Mouse (Mus musculus) thymus, postnatal 4 days (tissue): ENCODE data around the gene Tspan7.

ENCODE experiments used
- DNase-seq: peaks from one replicate; pipeline ENCODE4 v3.0.0; 2021

Tspan7 gene

DNA sequence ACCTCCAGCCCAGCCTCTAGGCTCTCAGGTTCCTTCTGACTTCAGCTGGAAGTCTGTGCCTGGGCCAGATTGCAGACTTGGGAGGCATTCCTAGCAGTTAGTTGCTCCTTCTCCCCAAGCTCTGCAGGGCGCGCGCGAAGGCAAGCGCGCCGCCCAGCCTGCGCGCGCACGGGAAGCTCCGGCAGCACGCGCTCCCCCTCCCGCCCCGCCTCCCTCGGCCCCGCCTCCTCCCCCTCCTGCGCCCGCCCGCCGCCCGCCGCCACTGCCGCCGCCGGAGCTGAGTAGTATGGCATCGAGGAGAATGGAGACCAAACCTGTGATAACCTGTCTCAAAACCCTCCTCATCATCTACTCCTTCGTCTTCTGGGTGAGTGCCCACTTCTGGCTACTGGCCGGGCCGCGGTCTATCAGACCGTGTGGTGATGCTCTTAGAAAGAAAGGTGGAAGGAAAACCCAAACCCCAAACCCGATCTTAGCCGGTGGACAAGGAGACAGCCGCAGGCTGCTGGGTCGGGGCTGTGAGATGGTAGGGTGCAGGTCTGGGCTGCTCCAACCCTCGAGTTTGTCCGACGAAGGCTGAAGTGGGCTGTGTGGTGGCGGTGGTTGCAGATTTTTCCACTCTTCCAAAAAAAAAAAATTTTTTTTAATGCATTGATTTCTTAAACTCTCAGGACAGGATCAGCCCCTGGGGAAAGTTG, at the start of gene Tspan7:
Gene Tspan7, plus strand, starts transcription at position 287 of the 698 bp plus-strand sequence.
- DNase-seq = peak; percentile 67

GRCm38 (mm10) chrX:10449323-10449980, 35.5 kb upstream of the Tspan7 start:
- no peak for DNase-seq

DNA sequence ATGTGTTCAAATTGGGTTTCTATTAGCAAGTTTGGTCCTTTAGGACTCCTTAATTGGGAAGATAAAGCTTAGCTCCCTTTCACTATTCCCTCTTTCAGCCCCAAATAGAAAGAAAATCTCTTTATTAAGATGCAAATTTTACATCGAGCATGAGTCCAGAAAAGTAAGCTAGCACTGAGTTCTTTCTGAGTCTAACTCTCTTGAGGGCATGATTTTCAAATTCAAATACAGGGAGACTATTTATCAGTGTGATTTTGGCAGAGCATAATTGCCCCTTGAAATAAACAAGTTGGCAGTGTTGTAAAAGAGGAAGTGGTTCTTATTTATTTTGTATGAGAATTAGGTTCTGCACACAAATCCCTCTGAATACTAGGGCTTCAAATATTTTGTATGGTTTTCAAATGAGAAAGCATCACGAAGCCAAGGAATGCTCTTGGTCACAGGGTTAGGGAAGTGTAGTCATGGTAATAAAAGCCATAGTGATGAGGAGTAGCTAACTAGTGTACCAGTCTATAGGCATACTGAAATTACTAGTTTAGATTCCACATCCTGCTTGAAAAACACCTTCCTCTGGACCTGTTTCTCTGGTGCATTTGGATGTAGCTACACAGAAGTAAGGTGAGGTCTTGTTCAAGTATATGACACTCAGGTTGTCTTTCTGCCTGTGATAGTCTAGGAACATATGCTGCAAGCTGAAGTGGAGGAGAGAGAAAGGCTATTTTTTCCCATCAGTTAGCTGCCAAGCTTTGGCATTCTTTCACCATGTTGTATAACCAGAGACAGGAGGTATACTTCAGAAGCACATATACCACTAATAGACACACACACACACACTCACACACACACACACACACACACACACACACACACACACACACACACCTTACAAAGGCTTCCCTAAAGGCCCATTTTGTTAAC, 34.6 kb upstream of the Tspan7 start:
- no peak for DNase-seq

GRCm38 (mm10) chrX:10453798-10454197, 31.2 kb upstream of the Tspan7 start:
- DNase-seq = no peak

DNA sequence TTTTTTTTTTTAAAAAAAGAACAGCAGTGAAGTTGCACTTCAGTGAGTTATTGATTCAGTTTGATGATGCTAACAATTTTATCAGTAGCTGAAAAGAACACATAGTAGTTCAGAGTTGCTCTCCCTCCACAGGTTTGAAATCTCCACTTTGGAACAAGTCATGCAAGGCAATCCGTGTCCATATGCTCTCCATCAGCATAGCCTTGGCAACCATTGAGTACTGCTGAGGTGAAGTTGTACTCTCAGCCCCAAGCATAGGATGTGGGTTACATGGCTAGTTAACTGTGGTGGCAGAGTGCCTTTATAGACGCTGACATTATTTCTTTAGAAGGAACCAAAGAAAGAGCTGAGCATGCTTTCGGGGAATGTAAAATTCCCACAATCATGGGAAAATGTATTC, 27.7 kb upstream of the Tspan7 start:
- no peak for DNase-seq

DNA sequence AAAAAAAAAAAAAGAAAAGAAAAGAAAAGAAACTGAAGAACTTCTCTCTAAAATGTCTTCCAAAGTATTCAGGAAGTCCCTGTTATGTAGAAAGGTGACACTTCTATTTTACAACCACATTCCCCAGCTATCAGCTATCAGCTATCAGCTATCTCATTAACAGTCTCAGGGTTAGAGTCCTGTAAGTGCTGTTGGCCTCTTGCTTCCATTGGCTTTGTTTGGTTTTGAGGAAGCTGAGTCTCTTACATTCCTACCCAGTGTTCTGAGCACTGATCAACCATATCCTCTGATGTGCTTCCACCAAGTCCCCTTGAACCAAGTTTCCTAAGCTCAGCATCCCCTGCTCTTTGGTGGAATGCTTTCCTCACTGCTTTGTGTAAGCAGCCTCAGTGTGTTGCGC, 7.9 kb upstream of the Tspan7 start:
- DNase-seq = no peak

DNA sequence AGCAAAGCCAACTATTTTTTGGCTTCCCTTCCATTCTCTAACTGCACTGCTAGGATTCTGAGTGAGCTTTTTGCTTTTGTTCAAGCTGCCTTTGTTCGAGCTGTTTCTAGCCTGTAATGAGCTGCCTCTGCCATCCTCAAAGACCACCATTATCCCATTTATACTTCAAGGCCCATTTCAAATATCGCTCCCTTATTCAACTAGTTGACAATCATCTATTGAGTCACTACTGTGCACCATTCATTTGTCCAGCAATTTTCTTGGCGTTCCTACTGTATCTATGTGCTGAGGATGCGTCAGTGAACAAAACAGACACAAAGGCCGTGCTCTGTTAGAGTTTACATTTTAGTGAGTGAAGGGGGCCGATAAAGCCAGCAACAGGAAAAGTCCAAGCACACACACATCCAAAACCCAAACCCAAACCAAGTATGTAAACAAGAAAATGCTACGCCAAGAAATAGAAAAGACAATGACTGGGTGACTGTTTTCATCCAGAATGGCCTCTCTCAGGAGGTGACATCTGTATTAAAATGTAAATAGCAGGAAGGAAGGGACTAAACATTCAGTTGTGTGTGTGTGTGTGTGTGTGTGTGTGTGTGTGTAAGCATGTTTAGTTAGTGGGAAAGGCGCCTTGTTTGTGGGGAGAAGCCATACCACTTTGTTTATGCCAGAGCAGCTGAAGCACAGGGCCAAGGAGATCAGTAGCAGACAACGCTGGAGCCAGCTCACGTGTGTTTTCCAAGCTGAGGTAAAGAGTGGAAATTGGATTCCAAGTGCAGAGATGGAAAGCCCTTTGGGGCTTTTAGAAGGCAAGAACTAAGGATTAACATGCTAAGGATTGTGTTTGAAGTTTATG, 5.7 kb upstream of the Tspan7 start:
- no peak for DNase-seq

GRCm38 (mm10) chrX:10479943-10480342, 5.0 kb upstream of the Tspan7 start:
- no peak for DNase-seq

DNA sequence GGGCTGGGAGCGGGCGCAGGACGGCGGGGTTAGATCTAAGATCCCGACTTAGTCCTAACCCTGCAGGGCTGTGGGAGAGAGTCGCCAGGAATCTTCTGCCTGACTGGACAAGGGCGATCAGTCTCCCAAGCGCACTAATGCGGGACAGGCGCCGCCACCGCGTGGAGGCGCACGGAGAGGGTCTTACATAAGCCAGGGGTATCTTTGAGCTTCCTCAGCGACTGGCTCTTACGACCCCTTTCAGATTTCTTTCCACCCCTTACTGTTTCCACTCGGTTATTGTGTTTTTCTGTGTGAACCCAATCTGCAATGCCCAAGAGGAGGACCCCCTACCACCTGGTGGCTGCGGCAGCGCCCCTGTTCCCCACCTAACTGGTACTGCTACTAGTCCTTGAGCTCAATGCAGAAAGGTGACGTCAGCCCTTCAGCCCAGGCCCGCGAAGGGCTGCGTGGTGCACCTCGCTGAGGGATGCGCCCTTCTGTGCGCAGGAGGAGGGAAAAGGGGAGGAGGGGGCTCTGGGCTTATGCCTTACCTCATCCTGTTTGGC, 780 bp downstream of the Tspan7 start:
- peak; percentile 9 for DNase-seq

DNA sequence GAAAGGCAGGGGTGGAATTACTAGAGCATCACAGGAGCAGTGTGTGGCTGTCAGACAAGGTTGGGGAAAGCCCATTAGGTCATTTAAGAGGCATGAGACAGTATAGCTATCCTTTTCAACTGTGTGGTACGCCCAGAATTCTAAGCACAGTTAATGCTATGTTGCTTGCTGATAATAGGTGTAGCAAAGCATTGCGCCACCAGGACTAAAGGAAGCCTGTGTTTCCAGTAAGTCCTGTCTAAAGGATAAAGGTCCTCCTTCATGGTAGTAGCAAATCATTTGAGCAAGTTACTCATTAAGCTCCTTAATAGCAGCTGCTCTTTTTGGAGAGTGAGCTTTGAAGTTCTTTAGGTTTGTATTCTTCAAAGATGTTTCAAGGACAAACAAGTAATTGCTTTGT, 13.6 kb downstream of the Tspan7 start:
- no peak for DNase-seq

DNA sequence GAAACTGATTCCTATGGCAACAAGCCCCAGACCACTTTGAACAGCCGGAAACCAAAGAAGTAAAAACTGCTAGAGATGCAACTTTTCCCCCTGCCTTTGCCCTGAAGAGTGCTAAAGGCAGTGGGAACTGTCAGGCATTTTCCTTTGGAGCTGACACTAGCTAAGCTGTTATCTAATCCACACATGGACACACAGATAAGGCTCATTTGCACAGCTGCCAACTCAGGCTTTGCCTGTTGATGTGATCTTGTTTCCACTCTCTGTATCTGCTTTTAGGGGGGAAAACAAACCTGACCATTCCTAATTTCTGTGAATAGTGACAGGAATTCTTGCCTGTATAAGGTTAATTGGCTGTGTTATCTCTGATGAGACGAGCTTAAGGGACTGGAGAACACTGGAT, 17.7 kb downstream of the Tspan7 start:
- no peak for DNase-seq

DNA sequence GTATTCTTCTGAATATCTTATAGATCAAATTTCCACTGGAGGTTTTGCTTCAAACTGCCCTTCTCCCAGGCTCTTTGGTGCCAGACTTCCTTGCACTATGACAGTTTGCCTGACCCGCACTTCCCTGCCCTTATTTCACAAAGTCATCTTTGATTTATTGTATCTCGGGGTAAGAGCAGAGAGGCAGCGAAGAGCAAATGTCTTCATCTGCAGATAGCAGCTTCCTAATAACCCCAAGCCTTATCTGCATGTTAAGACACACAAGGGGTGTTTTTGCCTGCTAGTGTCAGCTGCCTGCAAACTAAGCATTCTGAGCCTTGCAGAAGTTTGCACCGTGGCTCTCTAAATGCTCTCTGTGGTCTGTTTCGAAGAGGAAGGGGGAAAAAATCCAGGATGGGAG, 29.5 kb downstream of the Tspan7 start:
- no peak for DNase-seq

- DNase-seq = no peak
Measured at GRCm38 (mm10) chrX:10514971-10515370, 30.0 kb downstream of the Tspan7 start.

DNA sequence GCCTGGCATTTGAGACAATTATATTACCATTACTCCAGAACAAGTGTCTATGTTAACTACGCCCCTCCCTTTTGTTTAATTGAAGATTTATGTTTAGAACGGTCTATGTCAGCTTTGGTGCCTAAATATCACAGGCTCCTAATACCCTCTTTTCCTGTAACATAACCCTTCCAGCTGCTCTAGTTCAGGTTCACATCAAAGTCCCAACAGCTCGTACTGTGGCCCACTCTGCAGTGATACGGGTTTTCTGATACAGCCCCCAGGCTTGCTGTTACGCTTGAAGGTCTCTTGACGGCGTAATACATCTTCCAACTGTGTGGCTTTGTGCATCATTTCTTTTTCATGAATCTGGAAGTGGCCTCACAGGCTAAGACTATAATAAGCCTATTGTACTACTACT, 31.5 kb downstream of the Tspan7 start:
- DNase-seq = no peak

DNA sequence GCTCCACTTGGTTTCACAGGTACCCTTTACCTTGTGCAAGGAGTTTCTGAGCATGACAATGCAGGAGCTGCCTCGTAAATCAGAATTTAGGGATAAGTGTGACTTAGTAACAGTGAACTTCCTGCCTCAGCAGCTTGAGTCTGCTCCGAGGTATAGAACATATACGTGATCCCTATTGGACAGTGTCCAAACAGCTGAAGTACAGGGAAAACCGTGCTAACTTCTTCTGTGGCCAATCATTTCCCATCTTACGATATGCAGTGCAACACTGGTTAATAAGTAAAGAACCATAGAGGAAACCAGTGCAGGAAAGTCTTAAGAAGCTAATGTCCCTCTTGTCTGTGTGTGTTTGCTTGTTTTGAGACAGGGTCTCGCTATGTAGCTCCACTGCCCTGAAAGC, 32.0 kb downstream of the Tspan7 start:
- DNase-seq = no peak

DNA sequence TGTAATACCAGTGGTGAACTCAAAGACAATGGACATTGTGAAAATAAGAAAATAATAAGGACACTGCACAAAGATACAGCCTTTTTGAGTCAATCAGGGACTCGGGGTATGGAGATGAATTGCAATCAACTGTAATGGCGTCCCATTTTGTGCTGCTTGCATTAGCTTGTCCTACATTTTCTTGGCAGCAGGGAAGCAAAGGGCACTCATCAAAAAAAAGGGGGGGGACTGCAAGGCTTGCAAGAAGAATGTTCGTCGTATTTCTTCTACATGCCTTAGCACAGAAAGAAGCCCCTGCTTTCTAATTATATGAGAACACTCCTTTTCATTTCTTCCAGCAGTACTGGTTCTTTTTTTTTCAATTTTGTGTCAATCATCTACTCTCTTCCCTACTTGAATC, 32.8 kb downstream of the Tspan7 start:
- no peak for DNase-seq

DNA sequence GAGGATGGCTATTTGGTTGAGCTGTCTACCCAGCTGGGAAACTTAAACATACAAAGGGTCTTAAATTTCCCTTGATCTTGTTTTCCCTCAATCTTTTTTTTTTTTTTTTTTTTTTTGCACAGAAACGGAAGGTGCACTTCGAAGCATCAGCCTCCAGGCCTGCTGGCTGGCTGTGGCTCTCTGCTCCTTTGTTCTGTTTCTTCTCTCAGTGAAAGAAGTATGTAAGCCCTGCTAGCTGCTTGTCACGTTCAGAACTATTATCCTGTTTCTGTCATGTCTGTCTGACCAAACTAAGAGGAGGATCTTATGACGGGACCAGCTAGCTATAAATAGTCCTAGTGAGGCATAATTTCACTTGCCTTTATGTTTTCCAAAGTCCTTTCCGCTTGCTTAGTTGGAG, 33.6 kb downstream of the Tspan7 start:
- DNase-seq = no peak

- DNase-seq = no peak
Measured at GRCm38 (mm10) chrX:10535450-10535849, 50.5 kb downstream of the Tspan7 start.

- no peak for DNase-seq
Measured at GRCm38 (mm10) chrX:10539009-10539408, 54.1 kb downstream of the Tspan7 start.

GRCm38 (mm10) chrX:10539482-10540166, 54.7 kb downstream of the Tspan7 start:
- no peak for DNase-seq

DNA sequence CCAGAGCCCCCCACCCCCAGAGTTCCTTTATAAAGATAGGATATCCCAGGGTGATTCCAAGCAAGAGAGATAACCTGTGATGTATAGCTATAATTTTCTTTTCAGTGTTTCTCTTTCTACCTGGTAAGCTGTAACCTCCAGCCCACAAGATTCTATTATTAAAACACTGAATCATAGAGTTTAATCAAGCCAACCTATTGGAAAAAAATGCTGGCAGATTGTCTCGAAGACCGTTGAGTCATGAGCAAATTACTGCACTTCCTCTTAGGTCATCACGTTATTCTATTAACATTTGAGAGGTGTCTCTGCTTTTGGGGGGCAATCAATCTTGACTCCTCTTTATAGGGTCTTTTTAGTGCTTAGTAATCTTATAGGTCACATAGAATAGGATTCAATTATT, 61.9 kb downstream of the Tspan7 start:
- no peak for DNase-seq

DNA sequence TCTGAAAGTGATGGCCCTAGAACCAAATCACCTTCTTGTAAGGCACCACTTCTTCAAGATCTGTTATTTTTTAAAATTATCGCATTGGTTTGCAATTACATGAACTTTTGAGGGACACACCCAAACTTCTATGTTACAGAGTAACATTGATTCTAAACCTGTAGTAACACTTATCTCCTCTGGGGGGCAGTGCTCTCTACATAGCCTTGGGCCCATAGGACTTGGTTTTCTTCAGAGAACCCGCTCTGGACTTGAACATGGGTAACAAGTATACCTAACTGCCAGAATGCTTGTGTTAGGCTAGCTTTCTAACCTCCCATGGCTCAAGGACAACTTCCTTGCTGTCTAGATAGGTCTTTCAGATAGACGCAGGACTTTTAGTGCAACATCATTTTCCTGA, 64.8 kb downstream of the Tspan7 start:
- no peak for DNase-seq
